Mouse (Mus musculus): ENCODE results near the gene Btn1a1. TPM values are rescaled to one million over a fixed set of nuclear protein-coding genes. Genes with fewer than 3 reads are reported as not detected.
A peak's percentile ranks its signal among the peaks of the same experiment; 100 is the strongest.

Gene Btn1a1
- total RNA-seq (2014; rRNA removed) = 0.40 and 0.89 TPM in 2 replicates
- polyA plus RNA-seq (2015; fragmentation: Nextera tagmentation; extraction: Ambion mirVana) = 0.15 and 0.24 TPM in 2 replicates

- H3K9me3 ChIP-seq (ENCODE audit: low read length) = no peaks in the 10 kb centered on the region
- H3K9ac ChIP-seq (replicated peaks; ENCODE audit: low read length) = peak within 1 kb of the TSS; percentile 51; the same call in 1 of the 2 replicates
- H3K4me3 ChIP-seq (ENCODE audit: low read length) = peak within 1 kb of the TSS; percentile 56
- peaks cover 4% of the 10 kb centered on the region; the same call in 1 of the 2 replicates for H3K4me1 ChIP-seq (ENCODE audit: insufficient read depth, low read length)
- ATAC-seq = no peak; the same call in 1 of the 2 replicates
- H3K4me2 ChIP-seq (ENCODE audit: low read depth, low read length) = peak within 1 kb of the TSS; percentile 84
- DNase-seq (ENCODE audit: low spot score) = peak; percentile 14
- WGBS = 3% methylated on average over 7 of the region's 7 CpGs
- TF ChIP-seq CTCF (IDR thresholded peaks at IDR 0.05; ENCODE audit: low read depth) = no peak
- no peaks in the 10 kb centered on the region for H3K27me3 ChIP-seq (ENCODE audit: insufficient read depth, low read length)
- no peak within 1 kb of the TSS for H3K27ac ChIP-seq
- no peaks in the 10 kb centered on the region for H3K36me3 ChIP-seq (ENCODE audit: insufficient read depth, low read length)
Measured at GRCm38 (mm10) chr13:23465600-23466109, at the start of gene Btn1a1. TSS of gene Btn1a1 (minus strand) at chr13:23465901.

GRCm38 (mm10) chr13:23515281-23515680 lies 49.6 kb upstream of the Btn1a1 start:
- Histone ChIP-seq H3K4me2 (ENCODE audit: low read depth, low read length) (no peak overlapping the region), H3K4me1 (ENCODE audit: insufficient read depth, low read length) (no peaks in the 10 kb centered on the region), H3K9me3 (ENCODE audit: low read length) (no peaks in the 10 kb centered on the region), H3K36me3 (ENCODE audit: insufficient read depth, low read length) (no peaks in the 10 kb centered on the region), H3K27me3 (ENCODE audit: insufficient read depth, low read length) (no peaks in the 10 kb centered on the region), H3K4me3 (ENCODE audit: low read length) (no peak overlapping the region), H3K27ac (no peak overlapping the region), H3K9ac (replicated peaks; ENCODE audit: low read length) (no peak overlapping the region)
- WGBS = 83% methylated on average over 5 of the region's 5 CpGs
- ATAC-seq = no peak
- DNase-seq (ENCODE audit: low spot score) = no peak
- TF ChIP-seq CTCF (IDR thresholded peaks at IDR 0.05; ENCODE audit: low read depth) = no peak

- no peak overlapping the region for H3K9ac ChIP-seq (replicated peaks; ENCODE audit: low read length)
- DNase-seq (ENCODE audit: low spot score) (no peak), ATAC-seq (no peak)
- H3K27ac ChIP-seq = no peak overlapping the region
- H3K36me3 ChIP-seq (ENCODE audit: insufficient read depth, low read length) = no peaks in the 10 kb centered on the region
- no peaks in the 10 kb centered on the region for H3K27me3 ChIP-seq (ENCODE audit: insufficient read depth, low read length)
- no peak overlapping the region for H3K4me3 ChIP-seq (ENCODE audit: low read length)
- H3K4me2 ChIP-seq (ENCODE audit: low read depth, low read length) = no peak overlapping the region
- H3K4me1 ChIP-seq (ENCODE audit: insufficient read depth, low read length) = no peaks in the 10 kb centered on the region
- no peak for TF ChIP-seq CTCF (IDR thresholded peaks at IDR 0.05; ENCODE audit: low read depth)
- 87% methylated on average over 1 of the region's 1 CpGs for WGBS
- no peaks in the 10 kb centered on the region for H3K9me3 ChIP-seq (ENCODE audit: low read length)
Measured at GRCm38 (mm10) chr13:23513517-23513916, 47.8 kb upstream of the Btn1a1 start.

GRCm38 (mm10) chr13:23510127-23510526 lies 44.4 kb upstream of the Btn1a1 start:
- no peak for TF ChIP-seq CTCF (IDR thresholded peaks at IDR 0.05; ENCODE audit: low read depth)
- Histone ChIP-seq H3K9ac (replicated peaks; ENCODE audit: low read length) (no peak overlapping the region), H3K27ac (no peak overlapping the region), H3K9me3 (ENCODE audit: low read length) (no peaks in the 10 kb centered on the region), H3K4me3 (ENCODE audit: low read length) (no peak overlapping the region), H3K4me1 (ENCODE audit: insufficient read depth, low read length) (peaks cover 2% of the 10 kb centered on the region; the same call in 1 of the 2 replicates), H3K36me3 (ENCODE audit: insufficient read depth, low read length) (no peaks in the 10 kb centered on the region), H3K4me2 (ENCODE audit: low read depth, low read length) (no peak overlapping the region), H3K27me3 (ENCODE audit: insufficient read depth, low read length) (no peaks in the 10 kb centered on the region)
- no peak for DNase-seq (ENCODE audit: low spot score)
- 40% methylated on average over 1 of the region's 1 CpGs for WGBS
- ATAC-seq = no peak

GRCm38 (mm10) chr13:23506819-23507515 lies 41.3 kb upstream of the Btn1a1 start:
- DNase-seq (ENCODE audit: low spot score) (no peak), ATAC-seq (no peak)
- no peak overlapping the region for H3K27ac ChIP-seq
- WGBS = 28% methylated on average over 14 of the region's 14 CpGs
- no peak for TF ChIP-seq CTCF (IDR thresholded peaks at IDR 0.05; ENCODE audit: low read depth)
- H3K4me3 ChIP-seq (ENCODE audit: low read length) = no peak overlapping the region
- H3K27me3 ChIP-seq (ENCODE audit: insufficient read depth, low read length) = no peaks in the 10 kb centered on the region
- H3K36me3 ChIP-seq (ENCODE audit: insufficient read depth, low read length) = no peaks in the 10 kb centered on the region
- H3K9me3 ChIP-seq (ENCODE audit: low read length) = no peaks in the 10 kb centered on the region
- no peak overlapping the region for H3K9ac ChIP-seq (replicated peaks; ENCODE audit: low read length)
- H3K4me2 ChIP-seq (ENCODE audit: low read depth, low read length) = peak overlapping the region; percentile 10; the same call in 1 of the 2 replicates
- H3K4me1 ChIP-seq (ENCODE audit: insufficient read depth, low read length) = peaks cover 2% of the 10 kb centered on the region; the same call in 1 of the 2 replicates

- Histone ChIP-seq H3K4me3 (ENCODE audit: low read length) (0 out of 2 replicates have a peak overlapping the region, but pooled peaks have one; percentile 3), H3K4me2 (ENCODE audit: low read depth, low read length) (peak overlapping the region; percentile 45), H3K27ac (no peak overlapping the region), H3K36me3 (ENCODE audit: insufficient read depth, low read length) (no peaks in the 10 kb centered on the region), H3K9ac (replicated peaks; ENCODE audit: low read length) (no peak overlapping the region), H3K27me3 (ENCODE audit: insufficient read depth, low read length) (no peaks in the 10 kb centered on the region), H3K4me1 (ENCODE audit: insufficient read depth, low read length) (peaks cover 2% of the 10 kb centered on the region; the same call in 1 of the 2 replicates), H3K9me3 (ENCODE audit: low read length) (no peaks in the 10 kb centered on the region)
- peak; percentile 58 for DNase-seq (ENCODE audit: low spot score)
- no peak for TF ChIP-seq CTCF (IDR thresholded peaks at IDR 0.05; ENCODE audit: low read depth)
- WGBS = 14% methylated on average over 13 of the region's 13 CpGs
- ATAC-seq = no peak
Measured at GRCm38 (mm10) chr13:23506351-23506750, 40.6 kb upstream of the Btn1a1 start.

All from hindbrain, postnatal 0 days (tissue).